Mouse (Mus musculus) myocyte (in vitro differentiated cells): Measurements from ENCODE around the gene Tmem114.

ENCODE experiments used
- CEBPB ChIP-seq: IDR thresholded peaks from 2 replicates; pipeline ENCODE4 v1.6.1; 2011; ENCODE audit warnings: mild to moderate bottlenecking, moderate library complexity; ENCODE audit not compliant: poor library complexity, insufficient read depth, severe bottlenecking
- MAX ChIP-seq: IDR thresholded peaks from one replicate; pipeline ENCODE4 v1.6.1; 2011; ENCODE audit warnings: low read depth, mild to moderate bottlenecking, control low read depth
- MYOG ChIP-seq, 3 experiments: IDR thresholded peaks; one replicate each; pipeline ENCODE4 v1.6.1; 2011; ENCODE audit warnings: control low read depth in 2 of 3, low read depth in 2 of 3, mild to moderate bottlenecking in 2 of 3; ENCODE audit not compliant: insufficient read length in 2 of 3, control insufficient read depth in 1 of 3, insufficient read depth in 1 of 3
- POLR2A ChIP-seq: IDR thresholded peaks from one replicate; pipeline ENCODE4 v1.6.1; 2011; ENCODE audit warnings: low read depth, mild to moderate bottlenecking, control low read depth, moderate library complexity; ENCODE audit not compliant: insufficient read length
- TCF3 ChIP-seq: IDR thresholded peaks from one replicate; pipeline ENCODE4 v1.6.1; 2011; ENCODE audit warnings: low read depth, control low read depth; ENCODE audit not compliant: insufficient read length
- USF1 ChIP-seq: IDR thresholded peaks from one replicate; pipeline ENCODE4 v1.6.1; 2011; ENCODE audit warnings: low read depth, mild to moderate bottlenecking, control low read depth, moderate library complexity

DNA sequence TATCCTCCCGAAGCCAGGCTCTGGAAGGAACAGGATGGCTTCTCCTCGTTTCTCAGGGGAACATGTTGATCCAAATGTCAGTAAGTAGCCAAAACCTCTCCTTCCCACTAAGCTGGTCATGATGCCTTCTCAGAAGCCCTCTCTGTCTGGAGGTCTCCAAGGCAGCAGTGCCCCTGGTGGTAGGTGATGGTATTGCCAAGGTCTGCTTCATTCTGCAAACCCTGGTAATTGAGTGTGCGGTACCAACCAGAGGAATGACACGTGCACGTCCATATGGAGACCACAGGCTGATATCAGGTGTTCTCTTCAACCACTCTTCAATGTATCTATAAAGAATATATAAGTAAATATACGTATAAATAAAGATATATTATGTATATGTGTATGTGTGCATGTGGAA is 34.2 kb upstream of the Tmem114 start:
- TF ChIP-seq MAX (no peak), CEBPB (no peak), TCF3 (no peak), POLR2A (no peak), USF1 (no peak), MYOG (IDR thresholded peaks at IDR 0.05; ENCODE audit: control insufficient read depth in 1 of 3, insufficient read depth in 1 of 3, insufficient read length in 2 of 3, low read depth in 2 of 3) (no peak)
